Mouse (Mus musculus) myocyte (in vitro differentiated cells): Measurements from ENCODE around the gene Polr1a. TPM values are rescaled to one million over a fixed set of nuclear protein-coding genes. Genes with fewer than 3 reads are reported as not detected.

Experiments used
- H3K27me3 ChIP-seq: one replicate; pipeline ENCODE4 v1.6.1; 2011; ENCODE audit not compliant: control insufficient read depth, insufficient read depth, insufficient read length
- H3K36me3 ChIP-seq: one replicate; pipeline ENCODE4 v1.6.1; 2011; ENCODE audit not compliant: control insufficient read depth, insufficient read depth
- H3K4me2 ChIP-seq: one replicate; pipeline ENCODE4 v1.6.1; 2011; ENCODE audit warnings: low read depth, control low read depth
- H3K4me3 ChIP-seq: one replicate; pipeline ENCODE4 v1.5.1; 2011; ENCODE audit warnings: mild to moderate bottlenecking, control low read depth, moderate library complexity
- H3K79me2 ChIP-seq: one replicate; pipeline ENCODE4 v1.6.1; 2011; ENCODE audit not compliant: control insufficient read depth, insufficient read depth
- H3ac ChIP-seq: one replicate; pipeline ENCODE4 v1.6.1; 2011; ENCODE audit not compliant: control insufficient read depth, insufficient read length
- CEBPB ChIP-seq: IDR thresholded peaks from 2 replicates; pipeline ENCODE4 v1.6.1; 2011; ENCODE audit warnings: mild to moderate bottlenecking, moderate library complexity; ENCODE audit not compliant: poor library complexity, insufficient read depth, severe bottlenecking
- E2F4 ChIP-seq: IDR thresholded peaks from one replicate; pipeline ENCODE4 v1.6.1; 2011; ENCODE audit warnings: mild to moderate bottlenecking, control low read depth, moderate library complexity; ENCODE audit not compliant: insufficient read depth
- MAX ChIP-seq: IDR thresholded peaks from one replicate; pipeline ENCODE4 v1.6.1; 2011; ENCODE audit warnings: low read depth, mild to moderate bottlenecking, control low read depth
- MYOD1 ChIP-seq, 3 experiments: IDR thresholded peaks; one replicate each; pipeline ENCODE4 v1.6.1; 2011; ENCODE audit warnings: control low read depth in 2 of 3, low read depth in 2 of 3, mild to moderate bottlenecking in 2 of 3, moderate library complexity in 1 of 3; ENCODE audit not compliant: insufficient read length in 2 of 3, control insufficient read depth in 1 of 3
- MYOG ChIP-seq, 3 experiments: IDR thresholded peaks; one replicate each; pipeline ENCODE4 v1.6.1; 2011; ENCODE audit warnings: control low read depth in 2 of 3, low read depth in 2 of 3, mild to moderate bottlenecking in 2 of 3; ENCODE audit not compliant: insufficient read length in 2 of 3, control insufficient read depth in 1 of 3, insufficient read depth in 1 of 3
- POLR2A ChIP-seq: IDR thresholded peaks from one replicate; pipeline ENCODE4 v1.6.1; 2011; ENCODE audit warnings: low read depth, mild to moderate bottlenecking, control low read depth, moderate library complexity; ENCODE audit not compliant: insufficient read length
- POLR2AphosphoS2 ChIP-seq: IDR thresholded peaks from one replicate; pipeline ENCODE4 v1.6.1; 2011; ENCODE audit warnings: low read depth, control low read depth; ENCODE audit not compliant: insufficient read length
- REST ChIP-seq: IDR thresholded peaks from one replicate; pipeline ENCODE4 v1.6.1; 2011; ENCODE audit warnings: mild to moderate bottlenecking, control low read depth, moderate library complexity; ENCODE audit not compliant: insufficient read depth, insufficient read length
- SRF ChIP-seq: IDR thresholded peaks from one replicate; pipeline ENCODE4 v1.6.1; 2011; ENCODE audit warnings: low read depth; ENCODE audit not compliant: control insufficient read depth, insufficient read length
- TCF12 ChIP-seq: IDR thresholded peaks from one replicate; pipeline ENCODE4 v1.6.1; 2011; ENCODE audit warnings: mild to moderate bottlenecking, control low read depth; ENCODE audit not compliant: poor library complexity, insufficient read depth, severe bottlenecking
- TCF3 ChIP-seq: IDR thresholded peaks from one replicate; pipeline ENCODE4 v1.6.1; 2011; ENCODE audit warnings: low read depth, control low read depth; ENCODE audit not compliant: insufficient read length
- USF1 ChIP-seq: IDR thresholded peaks from one replicate; pipeline ENCODE4 v1.6.1; 2011; ENCODE audit warnings: low read depth, mild to moderate bottlenecking, control low read depth, moderate library complexity
- polyA plus RNA-seq: library from polyadenylated mRNA; unstranded; fragments of >200 nt; fragmentation: generic; extraction: Trizol; gene quantifications from one replicate; pipeline ENCODE4 v1.2.1, GENCODE M21; 2012; ENCODE audit warnings: missing spikeins

The Polr1a gene
- polyA plus RNA-seq, 1 experiment, result 32.8 TPM

GRCm38 (mm10) chr6:71950592-71950991 lies 41.7 kb downstream of the Polr1a start:
- Histone ChIP-seq H3K27me3 (no peaks in the 10 kb centered on the region), H3K79me2 (no peaks in the 10 kb centered on the region), H3ac (no peak overlapping the region), H3K36me3 (peaks cover 27% of the 10 kb centered on the region), H3K4me3 (no peak overlapping the region), H3K4me2 (no peak overlapping the region)
- no peak for TF ChIP-seq TCF12

GRCm38 (mm10) chr6:71951192-71951591 lies 42.3 kb downstream of the Polr1a start:
- no peak overlapping the region for H3K4me3 ChIP-seq
- H3K79me2 ChIP-seq, result no peaks in the 10 kb centered on the region
- H3K36me3 ChIP-seq, result peaks cover 27% of the 10 kb centered on the region
- no peak overlapping the region for H3ac ChIP-seq
- TF ChIP-seq SRF (no peak), POLR2AphosphoS2 (no peak), E2F4 (no peak), MAX (no peak), POLR2A (no peak), CEBPB (no peak), USF1 (no peak), TCF3 (no peak), MYOG (IDR thresholded peaks at IDR 0.05; ENCODE audit: control insufficient read depth in 1 of 3, insufficient read depth in 1 of 3, insufficient read length in 2 of 3, low read depth in 2 of 3) (no peak), TCF12 (no peak), REST (no peak)
- no peak overlapping the region for H3K4me2 ChIP-seq
- no peaks in the 10 kb centered on the region for H3K27me3 ChIP-seq

GRCm38 (mm10) chr6:71962119-71962518 lies 53.3 kb downstream of the Polr1a start:
- no peak overlapping the region for H3K4me2 ChIP-seq
- no peaks in the 10 kb centered on the region for H3K27me3 ChIP-seq
- H3ac ChIP-seq, result no peak overlapping the region
- TF ChIP-seq MYOD1 (IDR thresholded peaks at IDR 0.05; ENCODE audit: control insufficient read depth in 1 of 3, insufficient read length in 2 of 3, low read depth in 2 of 3) (no peak), SRF (no peak), POLR2AphosphoS2 (no peak), E2F4 (no peak), TCF3 (no peak), CEBPB (no peak), TCF12 (no peak), REST (no peak), MAX (no peak)
- no peak overlapping the region for H3K4me3 ChIP-seq
- no peaks in the 10 kb centered on the region for H3K79me2 ChIP-seq
- peaks cover 28% of the 10 kb centered on the region for H3K36me3 ChIP-seq

- Histone ChIP-seq H3K36me3 (peaks cover 34% of the 10 kb centered on the region), H3K79me2 (no peaks in the 10 kb centered on the region), H3ac (no peak overlapping the region), H3K27me3 (no peaks in the 10 kb centered on the region), H3K4me2 (peak overlapping the region; percentile 34), H3K4me3 (no peak overlapping the region)
- TF ChIP-seq MYOD1 (IDR thresholded peaks at IDR 0.05; ENCODE audit: control insufficient read depth in 1 of 3, insufficient read length in 2 of 3, low read depth in 2 of 3) (peak in 2 of 3 experiments; percentile 51 to 63), MYOG (IDR thresholded peaks at IDR 0.05; ENCODE audit: control insufficient read depth in 1 of 3, insufficient read depth in 1 of 3, insufficient read length in 2 of 3, low read depth in 2 of 3) (peak in 2 of 3 experiments; percentile 37 to 59), CEBPB (no peak), USF1 (no peak), POLR2AphosphoS2 (no peak), REST (no peak), POLR2A (no peak), MAX (no peak), TCF12 (no peak), SRF (no peak), E2F4 (no peak), TCF3 (no peak)
Measured at GRCm38 (mm10) chr6:71962706-71963105, 53.9 kb downstream of the Polr1a start.

GRCm38 (mm10) chr6:71963561-71963960 lies 54.7 kb downstream of the Polr1a start:
- H3K79me2 ChIP-seq, result no peaks in the 10 kb centered on the region
- H3K36me3 ChIP-seq, result peaks cover 34% of the 10 kb centered on the region
- TF ChIP-seq CEBPB (no peak), POLR2AphosphoS2 (no peak), MAX (no peak), MYOG (IDR thresholded peaks at IDR 0.05; ENCODE audit: control insufficient read depth in 1 of 3, insufficient read depth in 1 of 3, insufficient read length in 2 of 3, low read depth in 2 of 3) (no peak), MYOD1 (IDR thresholded peaks at IDR 0.05; ENCODE audit: control insufficient read depth in 1 of 3, insufficient read length in 2 of 3, low read depth in 2 of 3) (no peak), TCF12 (no peak), SRF (no peak), E2F4 (no peak)
- H3K4me2 ChIP-seq, result no peak overlapping the region
- no peak overlapping the region for H3ac ChIP-seq
- H3K27me3 ChIP-seq, result no peaks in the 10 kb centered on the region
- no peak overlapping the region for H3K4me3 ChIP-seq
